Comparison of ENCODE assay signal across 8 mouse cellular contexts in the genomic region with DNA sequence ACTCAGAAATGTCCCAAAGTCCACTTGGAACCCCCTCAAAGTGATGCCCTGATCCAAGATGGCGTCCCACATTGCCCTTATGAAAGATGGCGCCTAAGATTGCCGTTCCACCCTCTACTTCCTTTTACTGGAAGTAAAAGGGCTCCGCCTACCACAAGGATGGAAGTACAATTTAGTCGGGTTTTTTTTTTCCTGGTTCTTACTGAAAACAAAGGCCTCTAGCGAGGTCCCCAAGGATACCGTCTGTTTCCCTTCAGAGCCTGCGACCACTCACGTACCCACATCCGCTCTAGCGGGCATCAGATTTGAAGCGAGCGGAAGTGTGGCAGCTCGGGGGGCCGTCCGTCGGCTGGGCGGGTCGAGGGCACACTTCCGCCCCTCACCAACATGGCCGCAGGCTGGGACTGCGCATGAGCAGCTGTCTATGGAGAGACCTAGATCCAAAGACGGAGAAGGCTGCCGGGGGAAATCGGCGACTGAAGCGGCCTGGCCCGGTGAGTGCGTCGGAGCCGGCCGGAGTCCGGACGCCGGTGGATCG. TPM values are rescaled to one million over a fixed set of nuclear protein-coding genes. Genes with fewer than 3 reads are reported as not detected.
DNase-seq lines count a peak whose midpoint lies in the region; ATAC-seq and TF ChIP-seq lines count a peak whose summit lies in the region.

Usf1 (plus strand) TSS at position 367 of the 538 bp plus-strand sequence.

- ATAC-seq in heart, embryonic 15.5 days (replicated peaks; ENCODE audit: insufficient number of reproducible peaks, insufficient read depth, low FRiP score, low read depth) = peak; percentile 96
- peak; percentile 94 for ATAC-seq in liver, embryonic 14.5 days (ENCODE audit: insufficient read depth)
- ATAC-seq in neural tube, embryonic 11.5 days (ENCODE audit: insufficient read depth, low FRiP score, low TSS enrichment) = peak; percentile 96
- ATAC-seq in stomach, postnatal 0 days (ENCODE audit: low FRiP score, low TSS enrichment) = peak; percentile 95

- peaks cover 26% of the 10 kb centered on the region for H3K4me1 ChIP-seq in forebrain, embryonic 10.5 days
- peaks cover 14% of the 10 kb centered on the region for H3K4me1 ChIP-seq in heart, embryonic 15.5 days (replicated peaks)
- H3K4me1 ChIP-seq in liver, embryonic 14.5 days (replicated peaks; ENCODE audit: control insufficient read depth in 2 of 2, insufficient read depth in 2 of 2, low read length in 1 of 2) = peaks cover 10 to 22% of the 10 kb centered on the region in 2 experiments
- H3K4me1 ChIP-seq in neural tube, embryonic 11.5 days (ENCODE audit: control insufficient read depth, insufficient read depth, low read length) = peaks cover 2% of the 10 kb centered on the region; the same call in 1 of the 2 replicates
- 0 out of 2 replicates have a peak, but pooled peaks cover 3% of the 10 kb centered on the region for H3K4me1 ChIP-seq in stomach, postnatal 0 days (replicated peaks; ENCODE audit: control insufficient read depth, insufficient read depth)

- H3K4me3 ChIP-seq in forebrain, embryonic 10.5 days = peak within 1 kb of the TSS; percentile 97
- peak within 1 kb of the TSS; percentile 93 for H3K4me3 ChIP-seq in heart, embryonic 15.5 days
- H3K4me3 ChIP-seq in liver, embryonic 14.5 days (ENCODE audit: insufficient read depth in 1 of 2, low read depth in 2 of 2, low read length in 2 of 2) = peak within 1 kb of the TSS; percentile 89 to 97
- peak within 1 kb of the TSS; percentile 71 for H3K4me3 ChIP-seq in neural tube, embryonic 11.5 days (ENCODE audit: low read depth, low read length)
- H3K4me3 ChIP-seq in stomach, postnatal 0 days (ENCODE audit: low read depth, low read length) = peak within 1 kb of the TSS; percentile 94

- peak within 1 kb of the TSS; percentile 94 for H3K9ac ChIP-seq in heart, embryonic 15.5 days
- peak within 1 kb of the TSS; percentile 89 for H3K9ac ChIP-seq in liver, embryonic 14.5 days (replicated peaks)
- peak within 1 kb of the TSS; percentile 85 for H3K9ac ChIP-seq in neural tube, embryonic 11.5 days (ENCODE audit: low read length)
- peak within 1 kb of the TSS; percentile 96 for H3K9ac ChIP-seq in stomach, postnatal 0 days (ENCODE audit: low read length)

- peak within 1 kb of the TSS; percentile 97 for H3K27ac ChIP-seq in forebrain, embryonic 10.5 days
- peak within 1 kb of the TSS; percentile 92 for H3K27ac ChIP-seq in heart, embryonic 15.5 days
- H3K27ac ChIP-seq in liver, embryonic 14.5 days = peak within 1 kb of the TSS; percentile 36
- H3K27ac ChIP-seq in neural tube, embryonic 11.5 days (ENCODE audit: low read depth, low read length) = peak within 1 kb of the TSS; percentile 68
- peak within 1 kb of the TSS; percentile 96 for H3K27ac ChIP-seq in stomach, postnatal 0 days (replicated peaks)

- TF ChIP-seq CTCF in liver, embryonic 14.5 days (IDR thresholded peaks at IDR 0.05; ENCODE audit: low read depth) = 0 out of 2 replicates have a peak, but pooled peaks have one; percentile 5
- 0 out of 2 replicates have a peak, but pooled peaks have one; percentile 23 for TF ChIP-seq CTCF in stomach, postnatal 0 days (IDR thresholded peaks at IDR 0.05; ENCODE audit: low read depth)

- peak; percentile 94 to 95 for DNase-seq in CD8-positive naive resting alpha-beta T cell, adult 2 months (ENCODE audit: low read depth in 2 of 2, low spot score in 2 of 2)
- DNase-seq in c-Kit-positive CD71-negative TER-119-negative erythroid progenitor cells, embryonic 14.5 days (ENCODE audit: low read depth) = peak; percentile 92
- DNase-seq in forebrain, embryonic 10.5 days (ENCODE audit: extremely low spot score, low spot score) = peak; percentile 93
- DNase-seq in kidney, postnatal 25 days = peak; percentile 95 to 97
- peak; percentile 83 to 89 (median 85) for DNase-seq in liver, embryonic 14.5 days (ENCODE audit: low read depth in 3 of 3, low spot score in 3 of 3)
- peak; percentile 96 for DNase-seq in neural tube, embryonic 11.5 days (ENCODE audit: low spot score)
- peak; percentile 96 for DNase-seq in stomach, postnatal 0 days (ENCODE audit: low spot score)

- peaks cover 32% of the 10 kb centered on the region for H3K36me3 ChIP-seq in forebrain, embryonic 10.5 days (replicated peaks)
- peaks cover 10% of the 10 kb centered on the region for H3K36me3 ChIP-seq in heart, embryonic 15.5 days
- no peaks in the 10 kb centered on the region; the same call in 1 of the 2 replicates for H3K36me3 ChIP-seq in liver, embryonic 14.5 days (replicated peaks; ENCODE audit: control insufficient read depth, insufficient read depth, low read depth)
- H3K36me3 ChIP-seq in neural tube, embryonic 11.5 days (ENCODE audit: control insufficient read depth, insufficient read depth, low read length) = peaks cover 7% of the 10 kb centered on the region
- H3K36me3 ChIP-seq in stomach, postnatal 0 days (ENCODE audit: control insufficient read depth, insufficient read depth, low read length) = peaks cover 4% of the 10 kb centered on the region; the same call in 1 of the 2 replicates

- H3K4me2 ChIP-seq in heart, embryonic 15.5 days = peak within 1 kb of the TSS; percentile 71
- peak within 1 kb of the TSS; percentile 82 for H3K4me2 ChIP-seq in liver, embryonic 14.5 days (ENCODE audit: low read depth)
- H3K4me2 ChIP-seq in neural tube, embryonic 11.5 days (ENCODE audit: low read depth) = peak within 1 kb of the TSS; percentile 48
- peak within 1 kb of the TSS; percentile 64 for H3K4me2 ChIP-seq in stomach, postnatal 0 days (replicated peaks; ENCODE audit: low read depth)

- H3K9me3 ChIP-seq in forebrain, embryonic 10.5 days = no peaks in the 10 kb centered on the region
- no peaks in the 10 kb centered on the region for H3K9me3 ChIP-seq in heart, embryonic 15.5 days (replicated peaks)
- no peaks in the 10 kb centered on the region for H3K9me3 ChIP-seq in liver, embryonic 14.5 days (ENCODE audit: control insufficient read depth, low read length)
- no peaks in the 10 kb centered on the region for H3K9me3 ChIP-seq in neural tube, embryonic 11.5 days (ENCODE audit: control insufficient read depth, low read length)
- no peaks in the 10 kb centered on the region for H3K9me3 ChIP-seq in stomach, postnatal 0 days (ENCODE audit: control insufficient read depth, low read length)

- no peak for TF ChIP-seq EP300 in liver, embryonic 14.5 days (IDR thresholded peaks at IDR 0.05; ENCODE audit: low read depth)
- peak; percentile 49 for TF ChIP-seq EP300 in stomach, postnatal 0 days (optimal IDR thresholded peaks at IDR 0.05)

- WGBS in forebrain, embryonic 10.5 days = under 1% methylated on average over 36 of the region's 36 CpGs
- under 1% methylated on average over 36 of the region's 36 CpGs for WGBS in heart, embryonic 15.5 days
- under 1% methylated on average over 36 of the region's 36 CpGs for WGBS in liver, embryonic 14.5 days (ENCODE audit: insufficient replicate concordance)
- WGBS in neural tube, embryonic 11.5 days = under 1% methylated on average over 36 of the region's 36 CpGs
- 1% methylated on average over 36 of the region's 36 CpGs for WGBS in stomach, postnatal 0 days

- peaks cover 29% of the 10 kb centered on the region for H3K27me3 ChIP-seq in forebrain, embryonic 10.5 days (ENCODE audit: poor library complexity, severe bottlenecking)
- peaks cover 9% of the 10 kb centered on the region; the same call in 1 of the 2 replicates for H3K27me3 ChIP-seq in heart, embryonic 15.5 days
- H3K27me3 ChIP-seq in liver, embryonic 14.5 days (ENCODE audit: control insufficient read depth, insufficient read depth, low read length) = no peaks in the 10 kb centered on the region
- no peaks in the 10 kb centered on the region for H3K27me3 ChIP-seq in neural tube, embryonic 11.5 days (ENCODE audit: control insufficient read depth, insufficient read depth, low read length)
- H3K27me3 ChIP-seq in stomach, postnatal 0 days (ENCODE audit: control insufficient read depth, insufficient read depth, low read length) = no peaks in the 10 kb centered on the region

RNA-seq across cellular contexts. Expression of gene Usf1, which starts in this region (rescaled TPM):
- polyA plus RNA-seq in forebrain, embryonic 10.5 days (2016; fragmentation: Nextera tagmentation; extraction: Ambion mirVana) = 128 and 132 TPM in 2 replicates
- 48.7 and 57.5 TPM in 2 replicates for polyA plus RNA-seq in heart, embryonic 15.5 days (2015; fragmentation: Nextera tagmentation; extraction: Ambion mirVana)
- 13.4 and 16.9 TPM in 2 replicates for polyA plus RNA-seq in liver, embryonic 14.5 days (2012; rRNA removed)
- 15.0 and 18.9 TPM in 2 replicates for polyA plus RNA-seq in liver, embryonic 14.5 days (2014; fragmentation: Nextera tagmentation; extraction: Ambion mirVana)
- 151 and 162 TPM in 2 replicates for polyA plus RNA-seq in neural tube, embryonic 11.5 days (2014; fragmentation: Nextera tagmentation; extraction: Ambion mirVana)
- 39.1 and 41.6 TPM in 2 replicates for polyA plus RNA-seq in stomach, postnatal 0 days (2015; fragmentation: Nextera tagmentation; extraction: Ambion mirVana)

Comparison
In these comparisons a context has a peak if more than half of its experiments do, and no peak if none do; other contexts are left out.
1. Peak in every context shown above with its lines: DNase-seq, ATAC-seq, H3K4me3 ChIP-seq and H3K27ac ChIP-seq.
2. H3K27ac ChIP-seq: peak in every context shown above with its lines; median percentile 97 in forebrain, embryonic 10.5 days; 96 in stomach, postnatal 0 days; 92 in heart, embryonic 15.5 days; 68 in neural tube, embryonic 11.5 days; 36 in liver, embryonic 14.5 days.